Mouse (Mus musculus) heart, embryonic 11.5 days (tissue): ENCODE measurements around the gene Smyd4. TPM values are rescaled to one million over a fixed set of nuclear protein-coding genes. Genes with fewer than 3 reads are reported as not detected.

ENCODE experiments used
- ATAC-seq: fragments of 200-750 bp; cut with Nextera tagmentation; replicated peaks from 2 replicates; pipeline ENCODE4 v1.8.0; 2017; ENCODE audit warnings: moderate library complexity; ENCODE audit not compliant: insufficient number of reproducible peaks, low FRiP score, low TSS enrichment
- H3K27ac ChIP-seq: fragments of 300-500 bp; sonication (generic); 2 replicates; pipeline ENCODE4 v1.5.1; 2014; ENCODE audit warnings: mild to moderate bottlenecking, low read depth, low read length
- H3K27me3 ChIP-seq: fragments of 300-500 bp; sonication (generic); 2 replicates; pipeline ENCODE4 v1.6.1; 2014; ENCODE audit warnings: mild to moderate bottlenecking, low read length, mixed read lengths; ENCODE audit not compliant: control insufficient read depth, insufficient read depth
- H3K36me3 ChIP-seq: fragments of 300-500 bp; sonication (generic); 2 replicates; pipeline ENCODE4 v1.6.1; 2014; ENCODE audit warnings: mild to moderate bottlenecking, low read length, moderate library complexity, mixed read lengths; ENCODE audit not compliant: control insufficient read depth, insufficient read depth
- H3K4me1 ChIP-seq: fragments of 300-500 bp; sonication (generic); 2 replicates; pipeline ENCODE4 v1.6.1; 2014; ENCODE audit warnings: low read length; ENCODE audit not compliant: control insufficient read depth, insufficient read depth
- H3K4me2 ChIP-seq: fragments of 300-500 bp; sonication (generic); 2 replicates; pipeline ENCODE4 v1.6.1; 2014; ENCODE audit warnings: mild to moderate bottlenecking, moderate library complexity
- H3K4me3 ChIP-seq: fragments of 300-500 bp; sonication (generic); 2 replicates; pipeline ENCODE4 v1.5.1; 2014; ENCODE audit warnings: low read depth, low read length
- H3K9ac ChIP-seq: fragments of 300-500 bp; sonication (generic); 2 replicates; pipeline ENCODE4 v1.6.1; 2014; ENCODE audit warnings: mild to moderate bottlenecking, low read depth, low read length, moderate library complexity
- H3K9me3 ChIP-seq: fragments of 300-500 bp; sonication (generic); replicated peaks from 2 replicates; pipeline ENCODE4 v1.6.1; 2016; ENCODE audit warnings: low read length; ENCODE audit not compliant: control insufficient read depth
- WGBS: fragments of 180-500 bp; shearing (Covaris S2); extraction: QIAGEN DNeasy Blood & Tissue Kit; methylation state at CpG from one replicate; pipeline ENCODE4 v1.1.7; 2014; ENCODE audit not compliant: insufficient replicate concordance; 5-methylcytosine and 5-hydroxymethylcytosine counted together
- polyA plus RNA-seq: library from polyadenylated mRNA; unstranded; fragments of >200 nt; fragmentation: Nextera tagmentation; extraction: Ambion mirVana; gene quantifications from 2 replicates; pipeline ENCODE4 v1.2.1, GENCODE M21; 2014

Smyd4 gene
- polyA plus RNA-seq, 1 experiment from 2014 or later = 12.3 TPM

- H3K9ac ChIP-seq = no peak overlapping the region
- no peaks in the 10 kb centered on the region for H3K9me3 ChIP-seq
- no peak overlapping the region for H3K27ac ChIP-seq
- H3K4me3 ChIP-seq = no peak overlapping the region
- peaks cover 6% of the 10 kb centered on the region for H3K4me1 ChIP-seq
- no peaks in the 10 kb centered on the region for H3K27me3 ChIP-seq
- H3K4me2 ChIP-seq = no peak overlapping the region
- 87% methylated on average over 16 of the region's 16 CpGs for WGBS
- 0 out of 2 replicates have a peak, but pooled peaks cover 2% of the 10 kb centered on the region for H3K36me3 ChIP-seq
- no peak; the same call in 1 of the 2 replicates for ATAC-seq
Measured at GRCm38 (mm10) chr11:75441601-75442000, 93.4 kb downstream of the Smyd4 start.

GRCm38 (mm10) chr11:75443711-75444110 is 95.5 kb downstream of the Smyd4 start:
- no peak overlapping the region for H3K9ac ChIP-seq
- H3K4me2 ChIP-seq = no peak overlapping the region
- H3K27ac ChIP-seq = no peak overlapping the region
- ATAC-seq = no peak
- H3K4me3 ChIP-seq = no peak overlapping the region
- H3K36me3 ChIP-seq = peaks cover 14% of the 10 kb centered on the region
- H3K4me1 ChIP-seq = peaks cover 2% of the 10 kb centered on the region; the same call in 1 of the 2 replicates
- no peaks in the 10 kb centered on the region for H3K27me3 ChIP-seq
- H3K9me3 ChIP-seq = no peaks in the 10 kb centered on the region
- 65% methylated on average over 8 of the region's 8 CpGs for WGBS

DNA sequence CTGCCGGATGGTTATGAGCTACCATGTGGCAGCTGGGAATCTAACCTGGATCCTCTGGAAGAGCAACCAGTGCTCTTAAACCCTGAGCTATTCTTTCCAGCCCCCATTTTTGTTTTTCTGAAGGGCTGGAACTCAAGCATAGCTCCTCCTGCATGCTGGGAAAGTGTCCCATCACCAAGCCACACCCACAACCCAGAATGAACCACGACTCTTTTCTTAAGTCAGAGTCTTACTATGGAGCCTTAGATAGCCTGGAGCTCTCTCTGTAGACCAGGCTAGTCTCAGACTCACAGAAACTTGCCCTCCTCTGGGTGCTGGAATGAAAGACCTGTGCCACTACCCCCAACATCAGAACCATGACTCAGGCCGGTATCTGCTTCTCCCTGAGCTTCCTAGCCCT is 100.3 kb downstream of the Smyd4 start:
- no peaks in the 10 kb centered on the region for H3K9me3 ChIP-seq
- 0 out of 2 replicates have a peak overlapping the region, but pooled peaks have one; percentile 31 for H3K27ac ChIP-seq
- 75% methylated on average over 3 of the region's 3 CpGs for WGBS
- H3K27me3 ChIP-seq = no peaks in the 10 kb centered on the region
- peak overlapping the region; percentile 14 for H3K4me2 ChIP-seq
- H3K36me3 ChIP-seq = peaks cover 16% of the 10 kb centered on the region
- no peak for ATAC-seq
- H3K9ac ChIP-seq = peak overlapping the region; percentile 39; the same call in 1 of the 2 replicates
- H3K4me1 ChIP-seq = peaks cover 12% of the 10 kb centered on the region
- H3K4me3 ChIP-seq = no peak overlapping the region

GRCm38 (mm10) chr11:75449695-75450094 is 101.5 kb downstream of the Smyd4 start:
- H3K36me3 ChIP-seq = peaks cover 14% of the 10 kb centered on the region
- no peak overlapping the region for H3K4me3 ChIP-seq
- no peak overlapping the region for H3K9ac ChIP-seq
- peak overlapping the region; percentile 14 for H3K4me2 ChIP-seq
- ATAC-seq = 0 out of 2 replicates have a peak, but pooled peaks have one; percentile 40
- no peaks in the 10 kb centered on the region for H3K9me3 ChIP-seq
- peaks cover 18% of the 10 kb centered on the region for H3K4me1 ChIP-seq
- WGBS = 73% methylated on average over 7 of the region's 7 CpGs
- no peaks in the 10 kb centered on the region for H3K27me3 ChIP-seq
- no peak overlapping the region for H3K27ac ChIP-seq

DNA sequence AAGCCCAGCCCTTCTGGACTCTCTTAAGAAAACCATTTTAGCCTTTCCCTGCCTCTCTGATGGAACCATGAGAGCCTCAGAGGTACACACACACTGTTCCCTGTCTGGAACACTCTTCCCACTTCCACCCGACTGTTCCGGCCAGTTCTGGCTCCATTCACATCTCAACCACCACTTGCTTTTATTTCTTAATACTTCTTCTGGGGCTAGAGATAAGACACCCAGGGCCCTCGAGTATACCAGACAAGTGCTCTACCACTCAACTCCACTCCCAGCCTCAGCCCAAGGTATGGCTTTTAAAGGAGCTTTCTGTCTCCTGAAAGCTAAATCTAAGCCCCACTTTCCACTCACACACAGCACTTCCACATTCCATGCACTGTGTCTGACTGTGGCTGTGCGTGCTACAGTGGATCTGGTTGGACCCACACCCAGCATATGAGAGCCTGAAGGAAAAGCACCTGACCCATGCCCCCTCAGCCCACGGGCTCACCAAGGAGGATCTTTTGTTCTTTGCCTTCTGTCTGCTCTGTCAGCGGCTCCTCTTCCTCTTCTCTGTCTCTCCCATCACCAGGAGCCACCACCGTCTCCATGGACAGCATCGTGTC is 102.2 kb downstream of the Smyd4 start:
- Histone ChIP-seq H3K4me2 (peak overlapping the region; percentile 14), H3K4me3 (peak overlapping the region; percentile 18; the same call in 1 of the 2 replicates), H3K36me3 (peaks cover 14% of the 10 kb centered on the region), H3K27me3 (no peaks in the 10 kb centered on the region), H3K27ac (peak overlapping the region; percentile 16; the same call in 1 of the 2 replicates), H3K9me3 (no peaks in the 10 kb centered on the region), H3K4me1 (peaks cover 25% of the 10 kb centered on the region), H3K9ac (no peak overlapping the region; the same call in 1 of the 2 replicates)
- whole genome bisulfite sequencing = 73% methylated on average over 8 of the region's 8 CpGs
- ATAC-seq = no peak

DNA sequence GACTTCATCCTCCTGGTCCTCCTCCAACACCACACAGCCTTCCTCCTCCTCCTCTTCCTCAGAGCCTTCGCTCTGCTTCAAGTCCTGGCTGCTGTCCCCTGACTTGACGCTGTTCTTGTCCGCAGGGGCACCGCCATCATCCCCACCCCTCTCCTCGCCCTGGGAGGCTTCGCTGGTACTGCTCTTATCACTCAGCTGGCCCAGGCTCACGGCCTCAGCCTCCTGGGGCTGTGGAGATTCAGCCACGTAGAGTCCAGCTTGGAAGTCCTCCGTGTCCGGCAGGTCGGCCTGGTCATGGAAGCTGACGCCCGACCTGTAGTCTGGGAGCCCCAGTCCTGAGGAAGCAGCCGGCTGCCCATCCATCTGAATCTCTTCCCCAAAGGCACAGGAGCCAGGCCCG is 102.7 kb downstream of the Smyd4 start:
- Histone ChIP-seq H3K27ac (0 out of 2 replicates have a peak overlapping the region, but pooled peaks have one; percentile 16), H3K9me3 (no peaks in the 10 kb centered on the region), H3K9ac (peak overlapping the region; percentile 10; the same call in 1 of the 2 replicates), H3K4me2 (peak overlapping the region; percentile 14), H3K36me3 (peaks cover 14% of the 10 kb centered on the region), H3K4me1 (peaks cover 25% of the 10 kb centered on the region), H3K4me3 (peak overlapping the region; percentile 18; the same call in 1 of the 2 replicates), H3K27me3 (no peaks in the 10 kb centered on the region)
- 75% methylated on average over 15 of the region's 15 CpGs for WGBS
- ATAC-seq = no peak

- WGBS = 84% methylated on average over 8 of the region's 8 CpGs
- H3K4me1 ChIP-seq = peaks cover 25% of the 10 kb centered on the region
- H3K36me3 ChIP-seq = peaks cover 14% of the 10 kb centered on the region
- no peaks in the 10 kb centered on the region for H3K27me3 ChIP-seq
- no peak for ATAC-seq
- H3K27ac ChIP-seq = no peak overlapping the region
- no peak overlapping the region for H3K9ac ChIP-seq
- no peak overlapping the region for H3K4me2 ChIP-seq
- no peak overlapping the region for H3K4me3 ChIP-seq
- no peaks in the 10 kb centered on the region for H3K9me3 ChIP-seq
Measured at GRCm38 (mm10) chr11:75452081-75452480, 103.8 kb downstream of the Smyd4 start.

DNA sequence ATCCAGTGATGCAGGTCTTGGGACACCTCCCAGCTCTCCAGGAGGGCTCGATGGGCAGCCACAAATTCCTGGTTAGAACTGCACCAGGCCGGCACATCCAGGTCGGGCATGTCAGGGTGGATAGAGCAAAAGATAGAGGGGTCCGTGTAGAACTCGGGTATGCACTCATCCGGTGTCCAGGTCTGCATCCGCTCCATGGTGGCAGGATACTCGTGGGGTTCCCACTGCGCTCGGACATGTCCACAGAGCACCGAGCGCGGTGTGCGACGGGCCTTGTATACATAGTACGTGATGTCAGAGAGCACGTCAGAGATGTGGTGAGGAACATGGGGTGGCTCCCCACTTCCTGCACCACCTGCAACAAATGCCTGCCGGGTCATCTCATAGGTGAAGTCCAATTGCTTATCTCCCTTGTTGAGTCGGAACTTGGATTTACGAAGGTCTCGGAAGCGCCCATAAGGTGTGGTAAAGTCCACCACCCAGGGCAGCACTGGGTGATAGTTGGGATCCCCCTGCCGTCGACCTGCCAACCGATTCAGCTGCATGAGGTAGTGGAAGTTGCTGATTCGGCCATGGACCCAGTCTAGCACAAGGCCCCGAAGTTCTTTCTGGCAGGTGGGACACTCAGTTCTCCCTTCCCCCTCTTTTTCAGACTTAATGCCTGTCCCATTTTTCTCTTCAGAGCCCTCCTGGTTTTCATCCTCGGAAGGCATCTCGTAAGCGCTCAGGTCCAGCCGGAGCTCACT is 104.8 kb downstream of the Smyd4 start:
- H3K4me1 ChIP-seq = peaks cover 25% of the 10 kb centered on the region
- peaks cover 9% of the 10 kb centered on the region for H3K36me3 ChIP-seq
- no peaks in the 10 kb centered on the region for H3K27me3 ChIP-seq
- ATAC-seq = no peak
- H3K4me3 ChIP-seq = no peak overlapping the region; the same call in 1 of the 2 replicates
- no peaks in the 10 kb centered on the region for H3K9me3 ChIP-seq
- H3K9ac ChIP-seq = no peak overlapping the region
- peak overlapping the region; percentile 100 for H3K4me2 ChIP-seq
- H3K27ac ChIP-seq = no peak overlapping the region
- WGBS = 90% methylated on average over 31 of the region's 31 CpGs
